Mouse (Mus musculus): Measurements from ENCODE around the gene Eras.

- TF ChIP-seq CTCF (IDR thresholded peaks at IDR 0.05; ENCODE audit: control insufficient read depth, insufficient read depth, insufficient read length): no peak
- no peak for TF ChIP-seq MYOG (IDR thresholded peaks at IDR 0.05; ENCODE audit: control insufficient read depth, extremely low read depth, insufficient read length)
- TF ChIP-seq MAX (IDR thresholded peaks at IDR 0.05): no peak
Observed at GRCm38 (mm10) chrX:7968899-7969298, 40.5 kb upstream of the Eras start.
